Mouse (Mus musculus): ENCODE results near the gene Socs4.
A peak's percentile ranks its signal among the peaks of the same experiment; 100 is the strongest.
"Not testable (repeated sequence)": the region's sequence is repeated elsewhere in the genome, so short reads cannot be mapped to it uniquely, and the experiment has no call there.

The Socs4 gene

GRCm38 (mm10) chr14:47287021-47287420 lies 10.3 kb downstream of the Socs4 start:
- no peak for DNase-seq (ENCODE audit: low spot score in 2 of 2)

GRCm38 (mm10) chr14:47291772-47292171 lies 15.0 kb downstream of the Socs4 start:
- no peak for DNase-seq (ENCODE audit: low spot score in 2 of 2)

- DNase-seq (ENCODE audit: low spot score in 2 of 2), result no peak
Observed at GRCm38 (mm10) chr14:47294136-47294535, 17.4 kb downstream of the Socs4 start.

GRCm38 (mm10) chr14:47296232-47296631 lies 19.5 kb downstream of the Socs4 start:
- no peak for DNase-seq (ENCODE audit: low spot score in 2 of 2)

GRCm38 (mm10) chr14:47297785-47298407 lies 21.2 kb downstream of the Socs4 start, which contains the start of gene Mapk1ip1l:
Gene Mapk1ip1l, plus strand, starts transcription at chr14:47298266.
- DNase-seq (ENCODE audit: low spot score in 2 of 2), result peak; percentile 76 to 89

GRCm38 (mm10) chr14:47298408-47298792 lies 21.7 kb downstream of the Socs4 start:
- no peak for DNase-seq (ENCODE audit: low spot score in 2 of 2)

GRCm38 (mm10) chr14:47298819-47299261 lies 22.1 kb downstream of the Socs4 start:
- DNase-seq (ENCODE audit: low spot score in 2 of 2), result no peak

- DNase-seq (ENCODE audit: low spot score in 2 of 2), result no peak
Observed at GRCm38 (mm10) chr14:47302885-47303680, 26.4 kb downstream of the Socs4 start.

- DNase-seq (ENCODE audit: low spot score in 2 of 2), result no peak
Observed at GRCm38 (mm10) chr14:47304814-47305405, 28.2 kb downstream of the Socs4 start.

GRCm38 (mm10) chr14:47305933-47306332 lies 29.2 kb downstream of the Socs4 start:
- no peak for DNase-seq (ENCODE audit: low spot score in 2 of 2)

GRCm38 (mm10) chr14:47307669-47308068 lies 30.9 kb downstream of the Socs4 start:
- DNase-seq (ENCODE audit: low spot score in 2 of 2), result no peak

- DNase-seq (ENCODE audit: low spot score in 2 of 2), result no peak
Observed at GRCm38 (mm10) chr14:47309061-47309460, 32.3 kb downstream of the Socs4 start.

GRCm38 (mm10) chr14:47310342-47311181 lies 33.8 kb downstream of the Socs4 start:
- DNase-seq (ENCODE audit: low spot score in 2 of 2), result no peak

- no peak for DNase-seq (ENCODE audit: low spot score in 2 of 2)
Observed at GRCm38 (mm10) chr14:47319362-47319761, 42.6 kb downstream of the Socs4 start.

- DNase-seq (ENCODE audit: low spot score in 2 of 2), result not testable (repeated sequence)
Observed at GRCm38 (mm10) chr14:47321581-47321980, 44.9 kb downstream of the Socs4 start.

- DNase-seq (ENCODE audit: low spot score in 2 of 2), result no peak
Observed at GRCm38 (mm10) chr14:47325965-47326761, 49.4 kb downstream of the Socs4 start.

- DNase-seq (ENCODE audit: low spot score in 2 of 2), result no peak
Observed at GRCm38 (mm10) chr14:47327347-47327746, 50.6 kb downstream of the Socs4 start.

GRCm38 (mm10) chr14:47331920-47332319 lies 55.2 kb downstream of the Socs4 start:
- DNase-seq (ENCODE audit: low spot score in 2 of 2), result no peak

GRCm38 (mm10) chr14:47334819-47335218 lies 58.1 kb downstream of the Socs4 start:
- DNase-seq (ENCODE audit: low spot score in 2 of 2), result peak in 1 of 2 experiments; percentile 55

GRCm38 (mm10) chr14:47335300-47335699 lies 58.6 kb downstream of the Socs4 start:
- no peak for DNase-seq (ENCODE audit: low spot score in 2 of 2)
